Mouse (Mus musculus) macrophage (primary cell): ENCODE data around the gene Fam71a. TPM values are rescaled to one million over a fixed set of nuclear protein-coding genes. Genes with fewer than 3 reads are reported as not detected.
"Not testable (repeated sequence)": the region's sequence is repeated elsewhere in the genome, so short reads cannot be mapped to it uniquely, and the experiment has no call there.

Experiments used
- H3K27ac ChIP-seq: fragments of 350-480 bp; formaldehyde crosslinking; 2 replicates; pipeline ENCODE4 v1.9.0; 2021
- H3K36me3 ChIP-seq: fragments of 350-480 bp; formaldehyde crosslinking; 2 replicates; pipeline ENCODE4 v1.9.0; 2021; ENCODE audit errors: inconsistent target
- H3K4me3 ChIP-seq: fragments of 350-480 bp; formaldehyde crosslinking; 2 replicates; pipeline ENCODE4 v1.9.0; 2021; ENCODE audit errors: inconsistent target
- H3K79me2 ChIP-seq: fragments of 350-480 bp; formaldehyde crosslinking; 2 replicates; pipeline ENCODE4 v1.9.0; 2021; ENCODE audit errors: inconsistent target
- WGBS: methylation state at CpG from one replicate; pipeline ENCODE4 v1.1.7; 2026; ENCODE audit warnings: inconsistent platforms; ENCODE audit not compliant: missing documents; 5-methylcytosine and 5-hydroxymethylcytosine counted together
- polyA plus RNA-seq: library from polyadenylated mRNA; stranded (reverse); fragments of 250-400 nt; gene quantifications from 3 replicates; pipeline ENCODE4 v1.2.4, GENCODE M21; 2018; ENCODE audit warnings: inconsistent platforms

Fam71a gene
- polyA plus RNA-seq, 1 experiment from 2014 or later: not detected

DNA sequence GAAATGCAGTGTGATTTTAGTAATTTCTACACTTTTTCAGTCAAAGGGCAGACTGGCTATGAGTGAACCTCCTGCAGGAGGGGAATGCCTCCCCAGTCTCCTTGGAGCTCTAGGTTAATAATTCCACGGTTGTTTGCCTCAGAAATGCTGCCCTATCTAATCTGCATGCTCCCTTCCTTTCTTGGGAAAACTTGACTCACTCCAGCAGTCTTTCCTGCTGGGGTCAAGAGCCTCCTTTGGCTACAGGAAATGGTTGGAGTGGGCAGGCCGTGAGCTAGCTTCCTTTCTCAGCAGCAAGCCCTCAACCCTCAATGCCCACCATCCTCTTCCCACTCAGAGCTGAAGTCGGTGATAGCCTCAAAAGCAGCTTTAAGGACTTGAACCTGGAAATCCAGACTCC lies 10.3 kb downstream of the Fam71a start:
- Histone ChIP-seq H3K36me3 (no peaks in the 10 kb centered on the region), H3K27ac (no peak overlapping the region), H3K4me3 (no peak overlapping the region), H3K79me2 (no peaks in the 10 kb centered on the region)
- 56% methylated on average over 3 of the region's 3 CpGs for WGBS

DNA sequence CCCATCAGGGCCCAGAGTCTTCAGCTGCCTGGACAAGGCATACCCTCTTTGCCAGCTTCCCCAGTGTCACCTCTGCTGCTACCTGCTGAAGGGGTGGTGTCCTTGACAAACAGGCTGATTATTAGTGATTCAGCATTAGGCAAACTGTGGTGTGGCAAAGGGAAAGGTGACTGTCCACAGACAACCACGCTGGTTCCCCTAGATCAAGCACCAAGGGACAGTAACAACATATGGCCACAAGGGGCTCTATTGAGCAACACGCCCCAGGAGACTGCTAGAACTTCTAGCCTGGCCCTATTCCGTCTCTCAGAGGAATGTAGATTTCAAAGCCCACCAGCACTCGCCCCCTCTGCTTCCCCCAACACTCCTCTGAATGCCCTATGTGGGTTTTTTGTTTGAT lies 11.6 kb downstream of the Fam71a start:
- Histone ChIP-seq H3K4me3 (no peak overlapping the region), H3K27ac (no peak overlapping the region), H3K36me3 (no peaks in the 10 kb centered on the region), H3K79me2 (no peaks in the 10 kb centered on the region)
- WGBS: 33% methylated on average over 4 of the region's 4 CpGs

- no peak overlapping the region for H3K27ac ChIP-seq
Measured at GRCm38 (mm10) chr1:191150924-191151605, 13.6 kb downstream of the Fam71a start.

DNA sequence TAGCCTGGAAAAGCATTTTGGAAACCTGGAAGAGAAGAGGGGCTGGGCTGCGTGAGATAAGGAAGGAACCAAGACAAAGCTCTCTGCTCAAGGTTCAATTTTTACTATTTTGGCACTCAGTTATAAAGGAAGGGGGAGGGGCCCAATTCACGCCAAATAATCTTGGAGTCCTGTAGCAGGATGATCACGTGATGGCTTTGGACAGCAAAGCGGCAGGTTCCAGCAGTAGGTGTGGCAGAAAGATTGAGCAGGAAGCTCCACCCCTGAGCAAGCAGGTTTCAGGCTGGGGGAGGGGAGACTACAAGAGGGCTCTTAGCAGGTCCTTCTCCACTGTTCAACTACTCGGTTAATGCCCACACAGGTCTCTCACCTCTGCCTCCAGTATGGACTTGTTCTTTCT lies 15.1 kb downstream of the Fam71a start:
- H3K4me3 ChIP-seq, H3K79me2 ChIP-seq, H3K27ac ChIP-seq, H3K36me3 ChIP-seq: not testable (repeated sequence)
- WGBS: 83% methylated on average over 3 of the region's 5 CpGs

More at GRCm38 (mm10) chr1:191150924-191151605, 13.6 kb downstream of the Fam71a start:
- Histone ChIP-seq H3K4me3 (no peak overlapping the region), H3K36me3 (no peaks in the 10 kb centered on the region), H3K79me2 (no peaks in the 10 kb centered on the region)
- WGBS: 30% methylated on average over 8 of the region's 8 CpGs

DNA sequence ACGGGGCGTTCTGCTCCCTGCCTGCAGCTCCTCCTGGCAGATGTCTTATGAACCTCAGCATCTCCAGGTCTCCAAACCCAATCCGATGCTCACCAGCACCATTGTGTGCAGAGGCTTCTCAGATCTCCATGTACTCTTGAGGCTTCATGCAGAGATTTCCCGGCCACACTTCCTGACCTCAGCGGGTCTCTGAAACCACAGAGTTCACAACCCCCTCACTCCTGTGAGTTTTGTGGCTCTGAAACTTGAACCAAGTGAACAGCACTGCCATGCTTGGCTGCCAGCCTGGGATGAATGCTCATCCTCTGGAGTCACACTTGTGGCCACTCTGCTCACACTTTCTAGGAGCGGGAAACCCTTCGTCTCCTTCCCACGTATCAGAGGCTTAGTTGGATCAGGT lies 23.6 kb downstream of the Fam71a start:
- Histone ChIP-seq H3K27ac (no peak overlapping the region), H3K79me2 (no peaks in the 10 kb centered on the region), H3K36me3 (no peaks in the 10 kb centered on the region), H3K4me3 (no peak overlapping the region)
- WGBS: 63% methylated on average over 8 of the region's 8 CpGs

- Histone ChIP-seq H3K4me3 (no peak overlapping the region), H3K27ac (no peak overlapping the region), H3K79me2 (no peaks in the 10 kb centered on the region), H3K36me3 (no peaks in the 10 kb centered on the region)
- 49% methylated on average over 7 of the region's 7 CpGs for WGBS
Measured at GRCm38 (mm10) chr1:191138874-191139495, 25.6 kb downstream of the Fam71a start.

DNA sequence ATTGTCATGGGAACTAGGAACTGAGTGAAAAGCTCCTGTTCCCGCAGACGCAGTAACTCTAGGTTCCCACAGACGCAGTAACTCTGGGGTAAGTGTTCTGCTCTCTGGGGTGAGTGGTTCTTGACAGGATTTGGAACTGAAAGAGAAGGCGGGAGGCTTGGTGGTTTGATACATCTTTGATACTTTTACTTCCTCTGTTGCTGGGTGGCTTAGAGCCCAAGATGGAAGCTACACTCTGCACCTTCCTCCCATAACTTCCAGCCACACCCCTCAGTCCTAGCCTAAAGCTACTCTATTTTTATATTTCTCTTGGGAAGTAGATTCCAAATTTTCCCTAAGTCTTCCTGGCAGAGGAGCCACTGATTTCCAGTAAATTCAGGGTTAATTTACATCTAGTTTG lies 26.2 kb downstream of the Fam71a start:
- no peak overlapping the region for H3K27ac ChIP-seq
- H3K36me3 ChIP-seq: no peaks in the 10 kb centered on the region
- no peak overlapping the region for H3K4me3 ChIP-seq
- 61% methylated on average over 4 of the region's 4 CpGs for WGBS
- no peaks in the 10 kb centered on the region for H3K79me2 ChIP-seq

- Histone ChIP-seq H3K79me2 (no peaks in the 10 kb centered on the region), H3K27ac (no peak overlapping the region), H3K36me3 (no peaks in the 10 kb centered on the region), H3K4me3 (no peak overlapping the region)
- 85% methylated on average over 4 of the region's 4 CpGs for WGBS
Measured at GRCm38 (mm10) chr1:191135406-191135805, 29.2 kb downstream of the Fam71a start.

DNA sequence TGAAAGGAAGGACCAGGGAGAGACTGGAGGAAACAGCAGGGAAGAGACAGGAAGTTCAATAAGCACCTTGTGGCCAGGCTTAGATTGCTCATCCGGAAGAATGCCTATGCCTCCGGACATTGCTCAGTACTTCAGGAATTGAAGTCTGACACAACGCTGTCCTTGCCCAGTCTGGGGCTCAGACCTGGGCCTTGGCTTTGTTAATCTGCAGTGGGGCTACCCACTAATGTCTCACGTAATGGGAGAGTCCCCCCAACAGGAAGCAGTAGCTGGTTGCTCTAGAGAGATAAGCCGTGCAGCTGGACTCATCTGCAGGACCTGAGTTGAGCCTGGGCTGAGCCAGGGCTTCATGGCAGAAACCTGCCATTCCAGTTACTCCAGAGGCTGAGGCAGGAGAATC lies 31.7 kb downstream of the Fam71a start:
- Histone ChIP-seq H3K27ac (no peak overlapping the region), H3K79me2 (no peaks in the 10 kb centered on the region), H3K36me3 (no peaks in the 10 kb centered on the region), H3K4me3 (no peak overlapping the region)
- WGBS: 22% methylated on average over 5 of the region's 5 CpGs

DNA sequence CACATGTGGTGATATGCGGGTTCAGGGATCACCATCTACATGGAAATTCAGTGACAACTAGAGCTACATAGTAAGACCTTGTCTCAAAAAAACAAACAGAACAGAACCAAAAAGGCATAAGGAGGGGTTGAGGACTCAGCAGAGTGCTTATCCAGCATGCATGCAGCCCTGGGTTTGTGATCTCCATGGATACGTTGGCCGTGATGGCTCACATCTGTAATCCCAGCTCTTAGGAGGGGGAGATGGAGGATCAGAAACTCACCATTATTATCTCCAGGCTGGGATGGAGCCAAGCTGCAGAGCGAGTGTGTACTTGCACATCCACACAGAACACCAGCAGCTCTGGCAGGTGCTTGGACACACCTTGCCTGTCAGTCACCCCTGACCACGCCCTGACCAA lies 32.4 kb downstream of the Fam71a start:
- WGBS: 83% methylated on average over 5 of the region's 5 CpGs
- no peaks in the 10 kb centered on the region for H3K36me3 ChIP-seq
- H3K4me3 ChIP-seq: no peak overlapping the region
- 0 out of 2 replicates have a peak overlapping the region, but pooled peaks have one; percentile 7 for H3K27ac ChIP-seq
- H3K79me2 ChIP-seq: no peaks in the 10 kb centered on the region

DNA sequence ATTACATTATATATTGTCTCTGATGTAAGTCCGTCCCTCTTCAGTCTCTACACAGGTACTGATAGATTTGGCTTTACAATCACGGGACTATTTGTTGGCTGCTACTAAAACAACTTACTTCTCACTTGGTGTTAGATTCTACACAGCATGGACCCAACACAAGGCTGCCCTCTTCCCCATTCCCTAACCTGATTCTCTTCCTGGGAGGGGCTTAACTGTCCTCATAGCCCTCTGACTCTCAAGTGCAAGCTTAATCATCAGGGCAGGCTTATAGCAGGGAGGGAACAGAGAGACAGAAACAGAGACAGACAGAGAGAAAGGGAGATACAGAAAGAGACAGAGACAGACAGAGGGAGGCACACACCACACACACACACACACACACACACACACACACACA lies 32.9 kb downstream of the Fam71a start:
- Histone ChIP-seq H3K4me3 (no peak overlapping the region), H3K27ac (0 out of 2 replicates have a peak overlapping the region, but pooled peaks have one; percentile 7), H3K36me3 (no peaks in the 10 kb centered on the region), H3K79me2 (no peaks in the 10 kb centered on the region)
- 71% methylated on average over 2 of the region's 2 CpGs for WGBS

GRCm38 (mm10) chr1:191125811-191126638 lies 38.6 kb downstream of the Fam71a start:
- Histone ChIP-seq H3K36me3 (no peaks in the 10 kb centered on the region), H3K27ac (0 out of 2 replicates have a peak overlapping the region, but pooled peaks have one; percentile 17), H3K4me3 (peak overlapping the region; percentile 7; the same call in 1 of the 2 replicates), H3K79me2 (no peaks in the 10 kb centered on the region)
- WGBS: 8% methylated on average over 38 of the region's 38 CpGs

GRCm38 (mm10) chr1:191124288-191124687 lies 40.3 kb downstream of the Fam71a start:
- Histone ChIP-seq H3K36me3 (no peaks in the 10 kb centered on the region), H3K79me2 (no peaks in the 10 kb centered on the region), H3K4me3 (no peak overlapping the region), H3K27ac (no peak overlapping the region)
- WGBS: 84% methylated on average over 4 of the region's 4 CpGs

GRCm38 (mm10) chr1:191123696-191124095 lies 40.9 kb downstream of the Fam71a start:
- 33% methylated on average over 2 of the region's 2 CpGs for WGBS
- Histone ChIP-seq H3K79me2 (no peaks in the 10 kb centered on the region), H3K27ac (no peak overlapping the region), H3K4me3 (no peak overlapping the region), H3K36me3 (no peaks in the 10 kb centered on the region)

GRCm38 (mm10) chr1:191122744-191123143 lies 41.9 kb downstream of the Fam71a start:
- H3K27ac ChIP-seq: no peak overlapping the region
- no peak overlapping the region for H3K4me3 ChIP-seq
- 20% methylated on average over 3 of the region's 3 CpGs for WGBS
- no peaks in the 10 kb centered on the region for H3K79me2 ChIP-seq
- no peaks in the 10 kb centered on the region for H3K36me3 ChIP-seq
